Mouse (Mus musculus) heart, postnatal 10 days (tissue): Measurements from ENCODE around the gene Dnah11. TPM values are rescaled to one million over a fixed set of nuclear protein-coding genes. Genes with fewer than 3 reads are reported as not detected.

Experiments used
- DNase-seq, 2 experiments: peaks; one replicate each; pipeline ENCODE4 v3.0.0; 2021
- intact Hi-C: fragments of 180-260 bp; cut with DNase I; formaldehyde crosslinking; loops from one replicate; pipeline ENCODE4 v1.15.1; 2025
- total RNA-seq, 2 experiments: library from RNA; stranded (reverse); gene quantifications; 2 replicates each; pipeline ENCODE4 v1.2.3; 2021

Dnah11 gene
- total RNA-seq, 2 experiments from 2014 or later, result not detected

DNA sequence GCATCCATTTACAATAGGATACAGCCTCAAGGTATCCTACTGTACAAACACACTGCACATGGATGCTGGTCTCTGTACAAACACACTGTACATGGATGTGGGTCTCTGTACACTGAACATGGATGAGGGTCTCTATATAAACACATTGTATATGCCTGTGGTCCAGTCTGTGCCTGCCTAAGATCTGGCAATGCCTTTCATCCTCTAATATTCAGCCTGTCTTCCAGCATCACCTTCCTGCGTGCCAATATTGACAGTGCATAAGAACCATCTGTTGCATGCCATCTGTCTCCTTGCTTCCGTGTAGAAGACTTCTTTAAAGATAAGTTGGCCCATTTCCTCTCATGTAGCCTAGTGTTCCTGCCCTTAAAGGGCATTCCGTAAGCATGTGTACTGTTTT is 100.6 kb downstream of the Dnah11 start:
- intact Hi-C loops, result no loop called here
- DNase-seq, result no peak

DNA sequence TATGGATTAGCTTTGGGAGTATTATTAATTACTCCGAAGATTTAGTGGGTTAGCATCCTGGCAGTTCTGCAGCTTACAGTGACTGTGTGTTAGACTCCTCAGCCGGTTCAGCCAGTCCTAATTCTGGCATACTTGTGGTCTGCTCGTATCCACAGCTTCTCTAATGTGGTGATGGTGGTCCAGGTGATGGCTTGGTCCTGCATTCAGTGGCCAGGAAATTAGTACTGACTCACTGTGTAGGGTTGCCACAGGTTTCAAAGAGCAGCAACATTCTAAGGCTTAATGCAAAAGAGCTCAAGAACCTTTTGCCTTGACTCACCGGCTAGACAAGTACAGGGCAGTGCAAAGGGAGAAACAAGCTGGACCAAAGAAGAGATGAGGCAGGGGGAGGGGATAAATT is 103.9 kb downstream of the Dnah11 start:
- no peak for DNase-seq
- intact Hi-C loops, result no loop called here

DNA sequence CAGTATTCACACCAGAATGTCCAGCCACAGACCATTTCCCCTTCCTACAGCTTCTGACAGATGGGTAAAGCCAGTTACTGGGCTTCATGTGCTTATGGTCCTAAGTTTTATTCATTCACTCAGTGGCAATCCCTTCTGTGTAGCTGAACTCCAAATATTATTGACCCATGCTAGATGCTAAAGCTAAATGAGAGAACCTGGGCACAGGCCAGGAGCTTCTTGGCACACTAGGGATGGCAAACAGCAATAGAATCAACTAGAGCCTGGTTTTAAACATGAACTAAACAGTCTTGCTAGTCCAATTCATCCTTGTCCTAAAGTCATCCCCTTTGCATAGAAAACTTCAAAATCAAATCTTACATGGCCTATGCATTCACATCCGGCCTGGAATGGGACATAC is 113.6 kb downstream of the Dnah11 start:
- intact Hi-C loops, result no loop called here

DNA sequence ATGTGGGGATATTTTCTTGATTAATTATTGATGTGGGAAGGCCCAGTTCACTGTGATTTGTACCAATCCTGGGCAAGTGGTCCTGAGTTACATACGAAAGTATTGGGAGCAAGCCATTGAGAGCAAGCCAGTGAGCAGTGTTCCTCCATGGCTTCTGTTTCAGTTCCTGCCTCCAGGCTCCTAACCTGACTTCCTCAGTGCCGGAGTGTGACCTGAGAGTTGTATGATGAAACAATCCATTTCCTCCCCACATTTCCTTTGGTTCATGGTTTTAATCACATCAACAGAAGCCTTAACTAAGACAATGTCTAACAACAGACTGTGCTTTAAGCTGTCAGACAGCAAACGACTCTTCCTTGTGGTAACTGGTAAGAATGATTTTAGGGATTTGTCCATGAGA is 114.0 kb downstream of the Dnah11 start:
- intact Hi-C loops, result no loop called here
- no peak for DNase-seq

More for the DNA sequence above, 113.6 kb downstream of the Dnah11 start:
- no peak for DNase-seq

DNA sequence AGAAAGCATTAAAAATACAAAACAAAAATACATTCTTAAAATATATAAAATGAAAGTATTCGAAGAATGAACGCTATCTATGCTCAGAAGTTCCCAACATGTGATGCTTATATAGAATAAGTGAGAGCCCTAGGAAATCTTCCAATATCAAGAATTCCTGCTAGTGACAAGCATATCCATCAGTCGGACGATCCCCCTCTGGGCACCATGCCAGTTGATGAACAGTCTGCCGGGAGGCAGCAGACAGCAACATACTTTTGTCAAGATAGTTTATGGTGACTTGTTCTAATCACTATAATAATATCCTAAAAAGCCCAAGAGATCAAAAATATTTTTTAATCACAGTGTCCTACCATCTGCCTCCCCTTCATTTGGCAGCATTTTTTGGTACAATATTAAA is 114.7 kb downstream of the Dnah11 start:
- DNase-seq, result no peak
- intact Hi-C loops, result no loop called here

DNA sequence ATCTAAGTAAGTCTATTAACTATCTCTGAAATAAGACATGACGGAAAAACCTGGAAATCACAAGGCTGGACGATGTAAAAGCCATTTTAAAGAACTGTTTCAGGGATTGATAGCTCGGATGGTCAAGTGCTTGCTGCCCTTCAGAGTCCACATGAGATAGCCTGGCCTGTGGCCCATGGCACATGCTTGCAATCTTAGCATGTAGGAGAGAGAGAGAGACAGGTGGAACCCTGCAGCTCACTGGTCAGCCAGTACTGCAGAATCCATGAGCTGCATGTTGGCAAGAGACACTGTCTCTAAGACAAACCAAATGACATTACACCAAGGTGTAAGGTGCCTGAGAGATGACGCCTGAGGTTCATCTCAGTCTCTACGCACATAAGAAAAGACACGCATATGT is 118.4 kb downstream of the Dnah11 start:
- no peak for DNase-seq
- intact Hi-C loops, result no loop called here

DNA sequence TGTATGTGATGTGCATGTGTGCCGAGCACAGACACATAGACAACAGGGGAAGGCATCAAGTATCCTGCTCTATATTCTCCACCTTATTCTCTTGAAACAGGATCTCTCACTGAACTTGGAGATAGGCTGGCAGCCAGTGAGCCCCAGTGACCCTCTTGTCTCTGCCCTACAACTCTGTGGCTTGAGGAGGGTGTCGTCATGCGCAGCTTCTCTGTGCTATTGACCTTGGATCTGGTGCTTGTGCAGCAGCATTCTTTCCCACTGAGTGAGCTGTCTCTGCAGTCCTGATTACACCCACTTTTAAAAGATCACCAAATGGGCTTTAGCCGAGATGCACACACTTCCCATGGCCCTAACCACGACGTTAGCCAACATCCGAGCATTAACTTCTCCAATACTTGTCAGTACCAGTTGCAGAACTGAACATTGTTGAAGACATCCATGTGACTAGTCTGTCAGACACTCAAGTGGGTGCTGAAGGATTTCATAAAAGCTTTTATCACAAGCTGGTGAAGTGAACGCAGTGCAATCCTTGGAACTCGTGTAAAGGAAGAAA is 120.3 kb downstream of the Dnah11 start:
- intact Hi-C loops, result no loop called here
- DNase-seq, result peak in 1 of 2 experiments; percentile 2

DNA sequence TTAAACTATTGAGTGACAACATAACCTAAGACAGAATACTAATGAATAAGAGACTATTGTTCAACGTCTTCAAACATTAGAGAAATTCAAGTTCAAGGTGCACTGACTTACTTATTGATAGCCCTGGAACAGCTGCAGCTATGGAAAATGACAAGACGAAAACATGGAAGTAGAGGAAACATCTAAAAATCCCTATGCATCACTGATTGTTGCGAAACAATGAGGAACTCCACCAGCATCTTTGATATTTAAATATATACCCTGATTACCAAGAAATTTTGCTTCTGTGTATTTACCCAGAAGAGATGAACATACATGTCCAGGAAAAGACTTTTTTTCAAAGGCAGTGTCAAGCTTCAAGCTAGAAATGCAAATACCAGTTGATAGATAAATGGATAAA is 122.0 kb downstream of the Dnah11 start:
- no peak for DNase-seq
- intact Hi-C loops, result no loop called here

DNA sequence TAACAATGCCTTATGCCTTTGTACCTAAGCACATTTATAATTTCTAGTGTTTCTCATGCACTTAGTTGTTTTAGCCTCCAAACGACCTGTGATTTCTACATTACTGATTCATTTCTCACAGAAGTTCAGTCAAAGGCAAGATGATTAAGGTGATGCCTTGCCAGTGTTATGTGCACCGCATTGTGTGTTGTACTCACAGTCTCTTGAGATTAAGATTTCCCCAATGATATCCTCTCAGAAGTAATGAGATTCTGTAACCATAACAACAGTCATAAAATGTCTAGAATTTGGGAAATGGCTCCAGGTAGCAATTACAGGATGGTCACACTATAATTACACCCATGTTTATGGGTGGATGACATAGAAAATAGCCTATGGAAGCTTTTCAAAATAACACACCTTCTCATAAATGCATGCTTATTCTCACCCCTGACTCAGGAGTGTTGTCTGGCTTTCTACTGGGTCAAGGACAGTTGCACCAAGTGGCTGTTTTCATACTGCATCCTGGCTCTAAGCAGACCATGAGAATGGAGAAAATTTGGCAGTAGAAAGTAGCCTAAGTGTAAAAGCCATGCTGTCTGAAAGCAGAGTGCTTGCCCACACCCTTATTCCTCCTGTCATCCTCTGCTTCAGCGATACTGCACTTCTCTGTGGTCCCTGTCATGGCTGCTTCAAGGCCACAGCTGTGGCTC is 126.5 kb downstream of the Dnah11 start:
- intact Hi-C loops, result no loop called here
- DNase-seq, result no peak

DNA sequence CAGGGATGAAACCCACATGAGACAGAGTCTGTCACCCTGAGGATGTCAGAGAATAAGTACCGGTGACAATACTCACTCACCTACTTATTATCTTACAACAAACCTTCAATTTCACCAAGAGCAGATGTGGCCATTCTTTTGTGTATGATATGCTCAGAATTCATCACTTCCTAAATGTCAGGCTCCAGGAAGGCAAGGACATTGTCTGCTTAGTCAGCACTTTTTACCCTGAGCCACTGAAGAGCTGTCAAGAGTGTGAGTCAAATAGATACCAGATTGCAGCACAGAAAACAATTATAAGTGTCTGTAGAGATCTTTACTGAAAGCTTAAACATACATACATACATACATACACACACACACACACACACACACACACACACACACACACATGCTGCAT is 127.2 kb downstream of the Dnah11 start:
- intact Hi-C loops, result no loop called here
- no peak for DNase-seq

DNA sequence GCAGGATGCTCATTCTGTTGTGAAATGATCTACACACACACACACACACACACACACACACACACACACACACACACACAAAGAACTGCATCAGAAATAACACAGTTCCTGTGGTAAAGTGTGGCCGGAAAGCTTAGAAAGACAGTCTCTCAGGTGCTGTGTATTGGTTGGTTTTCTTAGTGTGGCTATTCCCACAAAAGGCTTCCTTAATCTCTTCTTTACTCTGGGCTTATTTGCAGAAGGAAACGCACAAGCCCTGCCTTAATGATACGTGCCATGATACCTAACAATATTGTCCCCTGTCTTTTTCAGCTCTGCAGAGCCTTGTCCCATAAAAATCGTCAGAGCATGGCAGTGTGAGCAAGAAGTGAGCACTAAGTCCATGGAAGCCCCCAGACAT is 130.1 kb downstream of the Dnah11 start:
- DNase-seq, result no peak
- intact Hi-C loops, result no loop called here

DNA sequence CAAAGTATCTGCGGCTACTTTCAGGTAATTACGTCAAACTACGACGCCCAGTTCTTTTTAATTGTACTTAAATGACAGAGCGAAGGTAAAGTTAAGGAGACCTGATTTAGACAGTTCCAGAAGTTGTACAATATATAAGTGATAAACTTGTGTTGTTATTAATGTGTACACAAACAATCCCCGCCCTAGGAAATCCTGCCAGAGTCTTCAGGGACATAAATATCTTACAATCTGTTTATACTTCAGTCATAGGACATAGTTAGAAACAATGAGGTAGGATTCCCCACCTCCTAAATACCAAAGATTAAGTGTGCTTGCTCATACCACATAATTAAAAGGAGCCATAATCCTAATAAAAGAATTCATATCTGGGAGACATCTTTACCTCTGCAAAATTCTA is 136.5 kb downstream of the Dnah11 start:
- DNase-seq, result no peak
- intact Hi-C loops, result no loop called here

DNA sequence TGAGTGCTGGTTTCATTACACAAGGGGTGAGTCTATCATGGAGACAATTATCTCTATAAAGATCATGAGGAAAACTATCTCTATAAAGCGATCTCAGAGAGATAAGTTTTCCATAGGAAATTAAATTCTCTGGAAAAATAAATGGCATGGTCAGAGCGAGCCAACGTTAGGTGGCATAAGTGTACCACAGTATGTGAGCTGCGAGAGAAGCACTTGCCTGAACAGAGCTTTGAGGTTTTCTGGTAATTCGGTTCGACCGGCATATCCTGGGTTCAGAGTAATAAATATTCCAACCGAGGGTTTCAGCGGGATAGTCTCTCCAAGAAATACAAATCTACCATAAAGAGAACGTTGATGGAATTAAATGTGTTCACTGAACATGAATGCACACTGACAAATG is 142.0 kb downstream of the Dnah11 start:
- peak in 1 of 2 experiments; percentile 5 for DNase-seq
- intact Hi-C loops, result loop anchor here (10.0 kb wide), 1 partner anchor 398 kb away; no protein-coding TSS in a partner anchor

DNA sequence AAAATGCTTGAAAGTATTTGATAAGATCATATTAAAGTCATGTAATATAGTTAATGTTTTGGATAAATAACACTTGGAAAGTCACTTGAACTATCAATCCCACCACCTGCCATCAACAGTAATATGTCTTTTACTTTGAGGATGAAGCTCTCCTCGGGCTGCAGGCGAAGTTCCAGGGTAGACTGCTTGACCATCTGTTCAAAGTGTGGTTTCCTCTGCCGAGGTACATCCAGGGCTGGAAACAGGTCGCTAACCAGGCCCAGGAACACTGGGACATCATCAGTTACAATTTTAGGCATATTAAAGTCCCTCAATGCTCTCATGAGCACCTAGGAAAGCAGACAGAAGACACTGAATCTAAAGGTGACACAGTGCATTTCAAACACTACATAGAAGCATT is 153.5 kb downstream of the Dnah11 start:
- DNase-seq, result no peak
- intact Hi-C loops, result no loop called here

DNA sequence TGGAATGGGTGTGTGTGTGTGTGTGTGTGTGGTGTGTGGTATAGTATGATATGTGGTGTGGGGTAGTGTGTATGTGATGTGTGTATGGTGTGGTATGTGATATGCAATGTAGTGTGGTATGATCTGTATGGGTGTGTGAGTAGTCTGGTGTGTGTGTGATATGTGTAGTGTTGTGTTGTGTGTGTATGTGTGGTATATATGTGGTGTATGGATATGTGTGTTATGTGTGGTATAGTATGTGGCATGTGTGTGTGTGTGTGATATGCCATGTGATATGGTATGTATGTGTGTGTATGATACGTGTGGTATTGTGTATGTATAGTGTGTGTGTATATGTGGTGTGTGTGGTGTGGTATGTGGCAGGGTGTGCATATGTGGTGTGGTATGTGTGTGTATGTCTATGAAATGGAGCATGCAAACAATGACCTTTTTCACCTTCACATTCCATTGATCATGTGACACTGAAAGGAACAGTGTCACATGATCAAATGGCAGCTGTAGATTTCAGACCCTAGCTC is 155.7 kb downstream of the Dnah11 start:
- intact Hi-C loops, result no loop called here
- no peak for DNase-seq

DNA sequence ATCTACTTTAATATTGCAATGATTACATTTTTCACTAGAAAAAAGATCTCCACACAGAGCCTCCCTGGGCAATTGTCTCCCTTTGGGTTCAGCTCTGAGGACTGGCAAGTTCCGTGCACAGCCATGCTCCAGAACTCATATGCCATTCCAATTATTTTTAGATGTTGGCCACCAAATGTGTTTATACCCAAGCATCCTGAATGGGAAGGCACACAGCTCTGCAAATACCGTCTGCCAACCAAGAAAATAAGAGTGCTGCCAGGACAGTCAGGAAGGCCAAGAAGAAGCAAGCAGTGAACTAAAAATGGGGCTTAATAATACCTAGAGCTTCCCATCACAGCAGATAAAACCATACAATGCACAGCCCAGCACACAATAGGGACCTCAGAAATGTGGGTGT is 156.6 kb downstream of the Dnah11 start:
- intact Hi-C loops, result no loop called here
- peak; percentile 2 to 9 for DNase-seq

DNA sequence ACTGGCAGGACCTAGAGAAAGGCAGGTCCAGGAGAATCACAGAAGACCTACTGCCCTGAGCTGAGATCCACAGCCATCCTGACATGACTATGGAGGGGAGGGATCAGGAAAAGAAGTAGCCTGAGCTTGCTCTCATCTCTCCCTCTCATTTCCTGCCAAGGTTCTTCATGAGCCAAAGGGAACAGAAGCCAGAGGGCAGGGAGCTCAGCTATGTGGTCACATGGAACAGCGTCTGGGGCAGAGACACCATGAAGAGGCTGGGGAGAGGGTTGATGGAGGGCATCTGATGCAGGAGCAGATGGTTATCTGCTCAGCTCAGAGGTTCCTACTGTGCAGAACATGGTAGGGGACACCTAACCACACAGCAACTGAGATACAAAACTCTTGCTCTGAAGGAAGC is 163.9 kb downstream of the Dnah11 start:
- DNase-seq, result no peak
- intact Hi-C loops, result no loop called here

DNA sequence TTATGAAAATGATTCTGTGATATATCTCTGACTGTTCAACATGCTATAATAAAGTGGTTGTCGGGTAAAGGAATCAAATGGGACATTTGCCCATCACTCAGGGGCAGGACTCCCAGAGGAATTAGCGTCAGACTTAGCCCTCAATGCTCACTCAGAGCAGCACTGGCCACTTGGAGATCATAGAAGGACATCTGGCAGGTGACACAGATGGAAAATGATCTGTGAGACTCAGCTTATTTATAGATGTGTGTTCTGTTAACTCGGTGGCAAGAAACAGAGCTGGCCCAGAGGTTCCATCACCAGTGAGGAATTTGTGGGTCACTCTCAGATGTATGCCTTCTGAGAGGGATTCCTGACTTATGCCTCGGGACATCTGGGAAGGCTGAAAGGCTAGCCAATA is 173.1 kb downstream of the Dnah11 start:
- intact Hi-C loops, result no loop called here
- DNase-seq, result no peak

DNA sequence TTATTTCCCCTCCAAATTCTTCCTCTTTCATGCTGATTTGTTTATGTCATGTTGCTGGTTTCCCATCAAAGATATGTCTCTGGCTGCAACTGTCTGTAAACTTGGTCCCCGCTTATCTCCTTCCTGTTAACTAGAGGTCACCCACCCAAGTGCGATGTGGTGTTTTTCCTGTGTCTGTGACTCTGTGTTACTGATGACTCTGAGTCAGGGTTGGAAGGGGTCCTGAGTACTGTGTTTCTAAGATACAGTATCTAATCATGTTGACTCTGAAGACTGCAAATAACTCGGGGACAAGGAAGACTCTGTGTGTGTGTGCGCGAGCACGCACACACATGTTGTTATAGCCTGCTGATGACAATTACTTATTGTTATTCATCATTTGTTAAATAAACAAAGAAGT is 179.9 kb downstream of the Dnah11 start:
- DNase-seq, result no peak
- intact Hi-C loops, result no loop called here

DNA sequence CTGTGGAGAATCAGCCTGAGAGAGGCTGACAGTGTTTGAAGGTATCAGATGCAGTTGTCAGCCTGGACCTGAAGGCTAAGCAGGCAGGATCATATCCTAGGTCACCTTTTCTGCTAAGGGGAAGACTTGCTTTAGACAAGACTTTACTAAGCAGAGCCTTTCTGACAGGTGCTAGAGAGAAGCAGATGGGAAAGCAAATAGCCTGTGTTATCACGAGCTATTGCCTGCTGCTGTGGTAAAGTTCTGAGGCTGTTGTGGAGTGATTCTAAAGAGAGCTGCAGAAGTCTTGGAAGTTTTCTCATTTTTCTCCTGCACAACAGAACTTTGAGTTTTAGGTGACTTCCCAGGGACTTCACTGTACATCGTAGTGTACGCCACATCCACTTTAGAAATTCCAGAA is 185.0 kb downstream of the Dnah11 start:
- DNase-seq, result no peak
- intact Hi-C loops, result no loop called here

DNA sequence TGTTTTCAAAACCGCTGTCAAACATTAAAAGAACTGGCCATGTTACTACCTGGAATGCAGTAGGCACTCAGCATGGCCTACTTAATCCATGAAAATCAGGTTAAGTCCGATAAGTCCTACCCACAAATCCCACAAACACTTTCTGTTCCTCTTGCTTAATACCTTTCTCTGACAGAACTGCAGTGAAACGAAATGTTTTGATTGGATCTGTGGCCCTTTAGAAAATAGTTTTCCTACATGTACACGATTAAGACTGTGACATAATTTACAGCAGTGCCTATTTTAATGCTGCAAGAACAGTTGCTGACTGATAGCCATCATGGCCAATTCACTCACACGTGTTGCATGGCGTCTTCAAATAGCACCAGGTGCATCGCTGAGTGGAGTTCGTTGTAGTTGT is 186.9 kb downstream of the Dnah11 start:
- intact Hi-C loops, result no loop called here
- DNase-seq, result no peak

DNA sequence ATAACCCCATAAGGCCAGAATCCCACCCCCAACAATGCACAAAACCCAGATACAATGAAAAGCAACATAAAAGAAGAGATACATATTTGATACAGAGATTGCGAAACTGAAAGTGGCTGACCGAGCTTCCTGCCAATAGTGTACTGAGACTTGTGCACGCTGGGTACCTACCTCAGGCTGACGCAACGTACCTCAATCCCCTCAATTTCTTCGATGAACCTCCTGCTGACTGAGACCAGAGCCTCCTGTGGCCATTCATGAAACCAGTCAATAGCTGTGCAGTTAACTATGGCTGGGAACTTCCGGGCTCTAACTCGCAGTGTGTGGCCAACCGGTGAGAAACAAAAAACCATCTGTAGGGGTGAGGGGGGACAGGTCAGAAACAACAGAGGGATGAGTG is 203.9 kb downstream of the Dnah11 start:
- no peak for DNase-seq
- intact Hi-C loops, result loop anchor here (5.0 to 10.0 kb wide), 2 partner anchors 173 to 610 kb away; no protein-coding TSS in a partner anchor
